Mouse (Mus musculus): ENCODE data around the gene Usf1. TPM values are rescaled to one million over a fixed set of nuclear protein-coding genes. Genes with fewer than 3 reads are reported as not detected.
A peak's percentile ranks its signal among the peaks of the same experiment; 100 is the strongest.

The Usf1 gene
- polyA plus RNA-seq (2014; fragmentation: Nextera tagmentation; extraction: Ambion mirVana) = 166 and 175 TPM in 2 replicates

DNA sequence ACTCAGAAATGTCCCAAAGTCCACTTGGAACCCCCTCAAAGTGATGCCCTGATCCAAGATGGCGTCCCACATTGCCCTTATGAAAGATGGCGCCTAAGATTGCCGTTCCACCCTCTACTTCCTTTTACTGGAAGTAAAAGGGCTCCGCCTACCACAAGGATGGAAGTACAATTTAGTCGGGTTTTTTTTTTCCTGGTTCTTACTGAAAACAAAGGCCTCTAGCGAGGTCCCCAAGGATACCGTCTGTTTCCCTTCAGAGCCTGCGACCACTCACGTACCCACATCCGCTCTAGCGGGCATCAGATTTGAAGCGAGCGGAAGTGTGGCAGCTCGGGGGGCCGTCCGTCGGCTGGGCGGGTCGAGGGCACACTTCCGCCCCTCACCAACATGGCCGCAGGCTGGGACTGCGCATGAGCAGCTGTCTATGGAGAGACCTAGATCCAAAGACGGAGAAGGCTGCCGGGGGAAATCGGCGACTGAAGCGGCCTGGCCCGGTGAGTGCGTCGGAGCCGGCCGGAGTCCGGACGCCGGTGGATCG, at the start of gene Usf1:
Gene Usf1, plus strand, starts transcription at position 367 of the 538 bp plus-strand sequence.
- DNase-seq (ENCODE audit: low spot score) = peak; percentile 95
- Histone ChIP-seq H3K4me1 (replicated peaks; ENCODE audit: control insufficient read depth, insufficient read depth, low read length) (peaks cover 12% of the 10 kb centered on the region), H3K36me3 (replicated peaks; ENCODE audit: control insufficient read depth, insufficient read depth) (peaks cover 9% of the 10 kb centered on the region), H3K9ac (peak within 1 kb of the TSS; percentile 97), H3K27me3 (ENCODE audit: control insufficient read depth, insufficient read depth, low read length) (peaks cover 21% of the 10 kb centered on the region), H3K4me3 (replicated peaks; ENCODE audit: low read length) (peak within 1 kb of the TSS; percentile 88), H3K4me2 (replicated peaks) (peak within 1 kb of the TSS; percentile 51), H3K27ac (peak within 1 kb of the TSS; percentile 96), H3K9me3 (ENCODE audit: control insufficient read depth, low read length) (no peaks in the 10 kb centered on the region)
- WGBS = under 1% methylated on average over 36 of the region's 36 CpGs
- ATAC-seq (ENCODE audit: low FRiP score) = peak; percentile 97

DNA sequence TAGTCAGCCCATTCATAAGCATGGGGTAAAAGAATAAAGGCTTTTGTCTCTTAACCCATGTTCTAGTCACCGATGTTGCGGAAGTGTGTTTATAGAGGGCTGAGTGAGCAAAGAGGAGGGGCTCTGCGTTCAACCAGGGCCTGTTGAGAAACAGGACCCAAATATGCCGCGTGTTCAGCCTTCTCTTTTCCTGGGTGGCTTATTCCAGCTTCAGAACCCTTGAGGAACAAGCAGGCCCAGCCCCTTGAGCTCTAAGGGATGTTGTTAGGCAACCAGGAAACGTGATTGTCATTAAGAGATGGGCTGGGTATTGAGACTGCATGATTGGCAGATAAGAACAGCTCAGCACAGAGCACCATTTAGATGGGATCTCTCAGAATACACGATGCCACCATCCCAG, 45.2 kb upstream of the Usf1 start:
- no peak overlapping the region for H3K4me2 ChIP-seq (replicated peaks)
- H3K27ac ChIP-seq = no peak overlapping the region
- no peak for ATAC-seq (ENCODE audit: low FRiP score)
- 70% methylated on average over 7 of the region's 7 CpGs for WGBS
- no peak for DNase-seq (ENCODE audit: low spot score)
- no peaks in the 10 kb centered on the region for H3K9me3 ChIP-seq (ENCODE audit: control insufficient read depth, low read length)
- no peaks in the 10 kb centered on the region for H3K27me3 ChIP-seq (ENCODE audit: control insufficient read depth, insufficient read depth, low read length)
- peaks cover 5% of the 10 kb centered on the region for H3K4me1 ChIP-seq (replicated peaks; ENCODE audit: control insufficient read depth, insufficient read depth, low read length)
- H3K9ac ChIP-seq = no peak overlapping the region
- no peaks in the 10 kb centered on the region for H3K36me3 ChIP-seq (replicated peaks; ENCODE audit: control insufficient read depth, insufficient read depth)
- H3K4me3 ChIP-seq (replicated peaks; ENCODE audit: low read length) = no peak overlapping the region

DNA sequence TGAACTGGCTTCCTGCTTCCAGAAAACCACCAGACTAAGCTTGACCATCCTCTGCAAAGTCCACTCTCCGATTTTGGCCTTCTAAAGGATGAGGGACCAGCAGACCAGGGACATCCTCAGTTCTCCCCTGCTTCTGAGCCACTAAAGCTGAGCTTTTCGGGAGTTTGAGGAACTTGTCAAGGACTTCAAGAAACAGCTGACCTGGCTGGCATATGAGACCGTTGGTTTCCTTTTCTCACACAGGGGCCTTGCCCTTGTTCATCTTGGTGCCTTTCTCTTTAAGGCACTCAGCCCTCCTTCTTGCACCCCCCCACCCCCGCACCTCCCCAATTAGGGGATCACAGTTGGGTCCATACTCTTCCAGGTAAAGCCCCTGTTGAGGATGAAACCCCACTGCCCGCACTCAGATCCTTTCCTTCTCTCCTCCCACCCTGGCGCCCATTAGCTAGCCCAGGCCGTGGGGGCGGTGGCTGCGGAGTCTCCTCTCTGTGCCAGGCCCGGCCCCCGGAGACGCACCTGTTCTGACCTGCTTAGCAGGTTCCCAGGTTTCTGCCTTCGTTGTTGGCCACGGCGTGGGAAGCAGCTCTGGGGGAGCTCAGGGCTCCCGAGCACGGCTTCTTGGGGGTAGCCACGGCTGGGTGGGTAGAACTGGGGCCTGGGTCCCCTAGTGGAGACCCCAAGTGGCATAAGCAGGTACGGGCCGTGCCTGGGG, 41.1 kb upstream of the Usf1 start, which contains the start of gene Nectin4:
Gene Nectin4, plus strand, starts transcription at position 255 of the 712 bp plus-strand sequence.
- no peak for DNase-seq (ENCODE audit: low spot score)
- H3K27me3 ChIP-seq (ENCODE audit: control insufficient read depth, insufficient read depth, low read length) = no peaks in the 10 kb centered on the region
- no peak within 1 kb of the TSS for H3K4me2 ChIP-seq (replicated peaks)
- no peaks in the 10 kb centered on the region for H3K4me1 ChIP-seq (replicated peaks; ENCODE audit: control insufficient read depth, insufficient read depth, low read length)
- ATAC-seq (ENCODE audit: low FRiP score) = no peak
- H3K9ac ChIP-seq = no peak within 1 kb of the TSS
- WGBS = 41% methylated on average over 20 of the region's 20 CpGs
- no peaks in the 10 kb centered on the region for H3K9me3 ChIP-seq (ENCODE audit: control insufficient read depth, low read length)
- no peak within 1 kb of the TSS for H3K4me3 ChIP-seq (replicated peaks; ENCODE audit: low read length)
- no peak within 1 kb of the TSS for H3K27ac ChIP-seq
- no peaks in the 10 kb centered on the region for H3K36me3 ChIP-seq (replicated peaks; ENCODE audit: control insufficient read depth, insufficient read depth)

DNA sequence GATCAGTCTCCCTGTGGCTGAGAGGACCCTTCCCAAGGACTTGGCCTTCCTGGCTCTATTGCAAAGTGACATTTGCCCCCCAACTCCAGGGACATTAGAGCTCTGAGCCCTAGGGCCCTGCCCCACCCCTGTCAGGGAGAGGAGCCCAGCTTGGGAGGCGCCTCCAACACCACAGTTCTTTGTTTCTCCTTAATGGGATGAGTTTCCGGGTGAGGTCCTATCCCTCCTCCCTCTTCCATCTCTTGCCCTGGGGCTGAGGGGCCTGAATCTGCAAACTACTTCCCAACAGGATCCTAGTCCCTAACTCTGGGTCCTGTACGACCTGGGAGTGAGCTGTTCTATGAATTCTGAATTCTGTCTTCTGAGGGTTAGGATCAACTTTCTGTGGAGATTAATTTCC, 38.2 kb upstream of the Usf1 start:
- Histone ChIP-seq H3K27me3 (ENCODE audit: control insufficient read depth, insufficient read depth, low read length) (no peaks in the 10 kb centered on the region), H3K4me1 (replicated peaks; ENCODE audit: control insufficient read depth, insufficient read depth, low read length) (no peaks in the 10 kb centered on the region), H3K4me2 (replicated peaks) (no peak overlapping the region), H3K9ac (no peak overlapping the region), H3K9me3 (ENCODE audit: control insufficient read depth, low read length) (no peaks in the 10 kb centered on the region), H3K27ac (no peak overlapping the region), H3K4me3 (replicated peaks; ENCODE audit: low read length) (no peak overlapping the region), H3K36me3 (replicated peaks; ENCODE audit: control insufficient read depth, insufficient read depth) (no peaks in the 10 kb centered on the region)
- no peak for DNase-seq (ENCODE audit: low spot score)
- 50% methylated on average over 3 of the region's 3 CpGs for WGBS
- ATAC-seq (ENCODE audit: low FRiP score) = no peak

DNA sequence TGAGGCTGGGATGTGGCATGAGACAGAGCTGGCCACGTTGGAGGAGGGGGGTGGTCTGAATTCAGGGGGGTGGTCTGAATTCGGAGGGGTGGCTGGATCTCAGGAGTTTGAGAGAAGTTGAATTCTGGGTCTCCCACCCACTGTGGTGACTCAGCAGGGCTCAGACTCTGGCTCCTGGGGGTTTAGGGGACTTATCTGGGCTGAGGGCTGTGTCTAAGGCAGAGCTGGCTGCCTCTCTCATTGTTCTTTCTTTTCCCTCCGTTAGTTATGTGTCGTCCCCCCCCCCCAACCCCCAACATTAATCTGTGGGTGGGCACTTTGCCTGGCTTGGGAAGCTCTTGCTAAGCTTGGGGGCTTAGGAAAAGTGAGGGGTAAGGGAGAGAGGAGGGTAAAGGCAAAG, 37.2 kb upstream of the Usf1 start:
- H3K4me3 ChIP-seq (replicated peaks; ENCODE audit: low read length) = no peak overlapping the region
- H3K9ac ChIP-seq = no peak overlapping the region
- no peaks in the 10 kb centered on the region for H3K36me3 ChIP-seq (replicated peaks; ENCODE audit: control insufficient read depth, insufficient read depth)
- H3K4me1 ChIP-seq (replicated peaks; ENCODE audit: control insufficient read depth, insufficient read depth, low read length) = no peaks in the 10 kb centered on the region
- H3K27me3 ChIP-seq (ENCODE audit: control insufficient read depth, insufficient read depth, low read length) = no peaks in the 10 kb centered on the region
- H3K4me2 ChIP-seq (replicated peaks) = no peak overlapping the region
- ATAC-seq (ENCODE audit: low FRiP score) (no peak), DNase-seq (ENCODE audit: low spot score) (no peak)
- 2% methylated on average over 4 of the region's 4 CpGs for whole genome bisulfite sequencing
- H3K27ac ChIP-seq = no peak overlapping the region
- no peaks in the 10 kb centered on the region for H3K9me3 ChIP-seq (ENCODE audit: control insufficient read depth, low read length)

DNA sequence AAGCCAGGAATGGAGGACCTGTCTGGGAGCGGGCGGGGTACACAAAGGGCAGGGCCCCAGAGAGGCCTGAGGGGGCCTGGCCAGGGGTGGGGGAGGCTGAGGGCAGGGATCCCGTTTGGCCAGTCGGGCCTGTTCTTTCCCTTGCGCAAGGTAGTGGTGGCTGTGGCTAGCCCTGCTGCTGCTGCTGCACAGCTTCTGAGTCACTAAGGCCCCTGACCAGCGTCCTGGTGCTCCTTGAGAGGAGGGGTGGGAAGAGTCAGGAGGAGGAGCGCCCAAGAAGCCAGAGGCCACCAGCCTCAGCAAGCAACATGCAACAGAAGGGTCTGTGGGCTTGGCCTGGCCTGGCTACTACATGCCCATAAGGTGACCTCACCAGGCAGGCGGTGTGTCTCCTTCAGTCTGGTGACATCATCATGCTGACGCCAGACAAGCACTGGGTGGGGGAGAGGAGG, 35.4 kb upstream of the Usf1 start:
- Histone ChIP-seq H3K9ac (no peak overlapping the region), H3K4me3 (replicated peaks; ENCODE audit: low read length) (no peak overlapping the region), H3K27ac (no peak overlapping the region), H3K27me3 (ENCODE audit: control insufficient read depth, insufficient read depth, low read length) (0 out of 2 replicates have a peak, but pooled peaks cover 2% of the 10 kb centered on the region), H3K4me2 (replicated peaks) (no peak overlapping the region), H3K9me3 (ENCODE audit: control insufficient read depth, low read length) (no peaks in the 10 kb centered on the region), H3K4me1 (replicated peaks; ENCODE audit: control insufficient read depth, insufficient read depth, low read length) (peaks cover 4% of the 10 kb centered on the region; the same call in 1 of the 2 replicates), H3K36me3 (replicated peaks; ENCODE audit: control insufficient read depth, insufficient read depth) (no peaks in the 10 kb centered on the region)
- DNase-seq (ENCODE audit: low spot score) (no peak), ATAC-seq (ENCODE audit: low FRiP score) (no peak)
- WGBS = 67% methylated on average over 9 of the region's 9 CpGs

DNA sequence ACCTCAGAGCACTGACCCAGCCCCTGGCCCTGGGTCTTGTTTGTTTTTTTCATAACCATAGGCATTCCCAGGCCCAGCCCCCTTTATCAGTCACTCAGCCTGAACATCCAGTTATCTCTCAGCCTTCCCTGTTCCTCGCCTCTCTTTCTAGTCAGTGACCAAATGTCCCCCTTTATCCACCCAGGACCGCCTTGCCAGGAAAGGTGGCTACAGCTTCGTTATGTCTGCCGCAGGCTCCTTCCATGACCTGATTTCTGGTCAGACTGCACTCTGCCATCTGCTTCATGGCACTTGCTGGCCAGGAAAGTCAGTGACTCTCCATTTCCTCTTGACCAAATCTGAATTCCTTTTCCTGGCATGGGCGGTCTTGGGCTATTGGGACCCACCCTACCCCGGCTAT, 32.8 kb upstream of the Usf1 start:
- no peak overlapping the region for H3K27ac ChIP-seq
- 92% methylated on average over 6 of the region's 6 CpGs for WGBS
- H3K27me3 ChIP-seq (ENCODE audit: control insufficient read depth, insufficient read depth, low read length) = 0 out of 2 replicates have a peak, but pooled peaks cover 5% of the 10 kb centered on the region
- H3K9ac ChIP-seq = no peak overlapping the region
- H3K4me3 ChIP-seq (replicated peaks; ENCODE audit: low read length) = no peak overlapping the region
- no peaks in the 10 kb centered on the region for H3K9me3 ChIP-seq (ENCODE audit: control insufficient read depth, low read length)
- no peaks in the 10 kb centered on the region for H3K36me3 ChIP-seq (replicated peaks; ENCODE audit: control insufficient read depth, insufficient read depth)
- ATAC-seq (ENCODE audit: low FRiP score) (no peak), DNase-seq (ENCODE audit: low spot score) (no peak)
- peaks cover 4% of the 10 kb centered on the region; the same call in 1 of the 2 replicates for H3K4me1 ChIP-seq (replicated peaks; ENCODE audit: control insufficient read depth, insufficient read depth, low read length)
- no peak overlapping the region for H3K4me2 ChIP-seq (replicated peaks)

DNA sequence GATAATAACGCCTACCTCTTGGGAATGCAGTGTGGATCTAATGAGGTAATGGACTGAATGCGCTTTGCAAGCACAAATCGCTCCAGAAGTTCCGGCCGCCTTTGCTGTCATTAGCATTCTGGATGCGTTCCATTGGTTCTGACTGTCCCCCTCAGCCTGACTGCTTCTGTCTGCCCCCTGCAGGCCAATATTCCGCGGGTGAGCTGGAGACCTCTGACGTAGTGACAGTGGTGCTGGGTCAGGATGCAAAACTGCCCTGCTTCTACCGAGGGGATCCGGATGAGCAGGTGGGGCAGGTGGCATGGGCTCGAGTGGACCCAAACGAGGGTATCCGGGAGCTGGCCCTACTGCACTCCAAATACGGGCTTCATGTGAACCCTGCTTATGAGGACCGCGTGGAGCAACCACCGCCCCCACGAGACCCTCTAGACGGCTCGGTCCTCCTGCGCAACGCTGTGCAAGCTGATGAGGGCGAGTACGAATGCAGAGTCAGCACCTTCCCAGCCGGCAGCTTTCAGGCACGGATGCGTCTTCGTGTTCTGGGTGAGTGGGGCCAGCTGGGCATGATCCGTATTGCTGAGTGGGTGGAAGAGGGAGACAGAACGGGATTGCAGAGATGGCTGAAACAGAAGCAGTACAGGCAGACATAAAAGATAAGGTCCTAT, 31.0 kb upstream of the Usf1 start:
- Histone ChIP-seq H3K4me2 (replicated peaks) (peak overlapping the region; percentile 50), H3K27ac (peak overlapping the region; percentile 45; the same call in 1 of the 2 replicates), H3K9ac (peak overlapping the region; percentile 47), H3K9me3 (ENCODE audit: control insufficient read depth, low read length) (no peaks in the 10 kb centered on the region), H3K4me3 (replicated peaks; ENCODE audit: low read length) (peak overlapping the region; percentile 28), H3K27me3 (ENCODE audit: control insufficient read depth, insufficient read depth, low read length) (0 out of 2 replicates have a peak, but pooled peaks cover 5% of the 10 kb centered on the region), H3K4me1 (replicated peaks; ENCODE audit: control insufficient read depth, insufficient read depth, low read length) (peaks cover 4% of the 10 kb centered on the region; the same call in 1 of the 2 replicates), H3K36me3 (replicated peaks; ENCODE audit: control insufficient read depth, insufficient read depth) (no peaks in the 10 kb centered on the region)
- ATAC-seq (ENCODE audit: low FRiP score) (peak; percentile 71), DNase-seq (ENCODE audit: low spot score) (peak; percentile 78)
- 2% methylated on average over 31 of the region's 31 CpGs for WGBS

DNA sequence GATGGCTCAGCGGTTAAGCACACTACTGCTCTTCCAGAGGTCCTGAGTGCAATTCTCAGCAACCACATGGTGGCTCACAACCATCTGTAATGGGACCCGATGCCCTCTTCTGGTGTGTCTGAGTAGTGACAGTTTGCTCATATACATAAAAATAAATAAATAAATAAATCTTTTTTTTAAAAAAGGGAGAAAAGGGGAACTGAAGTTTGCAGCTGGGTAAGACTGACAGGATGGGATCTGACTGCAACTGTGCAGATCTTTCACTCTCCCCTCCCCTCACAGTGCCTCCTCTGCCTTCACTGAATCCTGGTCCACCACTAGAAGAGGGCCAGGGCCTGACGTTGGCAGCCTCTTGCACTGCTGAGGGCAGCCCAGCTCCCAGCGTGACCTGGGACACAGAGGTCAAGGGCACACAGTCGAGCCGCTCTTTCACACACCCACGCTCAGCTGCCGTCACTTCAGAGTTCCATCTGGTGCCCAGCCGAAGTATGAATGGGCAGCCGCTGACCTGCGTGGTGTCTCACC, 29.0 kb upstream of the Usf1 start:
- Histone ChIP-seq H3K27ac (no peak overlapping the region), H3K4me3 (replicated peaks; ENCODE audit: low read length) (no peak overlapping the region), H3K9me3 (ENCODE audit: control insufficient read depth, low read length) (no peaks in the 10 kb centered on the region), H3K4me2 (replicated peaks) (no peak overlapping the region), H3K4me1 (replicated peaks; ENCODE audit: control insufficient read depth, insufficient read depth, low read length) (peaks cover 4% of the 10 kb centered on the region; the same call in 1 of the 2 replicates), H3K27me3 (ENCODE audit: control insufficient read depth, insufficient read depth, low read length) (0 out of 2 replicates have a peak, but pooled peaks cover 5% of the 10 kb centered on the region), H3K9ac (no peak overlapping the region), H3K36me3 (replicated peaks; ENCODE audit: control insufficient read depth, insufficient read depth) (no peaks in the 10 kb centered on the region)
- DNase-seq (ENCODE audit: low spot score) (no peak), ATAC-seq (ENCODE audit: low FRiP score) (no peak)
- WGBS = 77% methylated on average over 11 of the region's 11 CpGs
